Mouse (Mus musculus): ENCODE results near the gene Ttll11.

Ttll11 gene

GRCm38 (mm10) chr2:35965883-35966513 lies 13.7 kb downstream of the Ttll11 start:
- no peak for DNase-seq

GRCm38 (mm10) chr2:35963280-35963679 lies 16.4 kb downstream of the Ttll11 start:
- no peak for DNase-seq

- DNase-seq = no peak
Observed at GRCm38 (mm10) chr2:35961593-35962127, 18.1 kb downstream of the Ttll11 start.

GRCm38 (mm10) chr2:35957471-35958140 lies 22.1 kb downstream of the Ttll11 start:
- DNase-seq = no peak

- DNase-seq = no peak
Observed at GRCm38 (mm10) chr2:35955211-35955610, 24.5 kb downstream of the Ttll11 start.

GRCm38 (mm10) chr2:35952187-35952958 lies 27.3 kb downstream of the Ttll11 start:
- DNase-seq = no peak

- DNase-seq = no peak
Observed at GRCm38 (mm10) chr2:35944896-35945295, 34.8 kb downstream of the Ttll11 start.

GRCm38 (mm10) chr2:35942960-35943359 lies 36.8 kb downstream of the Ttll11 start:
- DNase-seq = no peak

GRCm38 (mm10) chr2:35935045-35935444 lies 44.7 kb downstream of the Ttll11 start:
- DNase-seq = no peak

- no peak for DNase-seq
Observed at GRCm38 (mm10) chr2:35933116-35933515, 46.6 kb downstream of the Ttll11 start.

GRCm38 (mm10) chr2:35931619-35932018 lies 48.1 kb downstream of the Ttll11 start:
- DNase-seq = peak; percentile 12 to 14

GRCm38 (mm10) chr2:35930498-35931149 lies 49.1 kb downstream of the Ttll11 start:
- DNase-seq = peak; percentile 59 to 70

- DNase-seq = no peak
Observed at GRCm38 (mm10) chr2:35928133-35928532, 51.6 kb downstream of the Ttll11 start.

- DNase-seq = no peak
Observed at GRCm38 (mm10) chr2:35924947-35925346, 54.8 kb downstream of the Ttll11 start.

- no peak for DNase-seq
Observed at GRCm38 (mm10) chr2:35922956-35923355, 56.8 kb downstream of the Ttll11 start.

- DNase-seq = no peak
Observed at GRCm38 (mm10) chr2:35912090-35912489, 67.6 kb downstream of the Ttll11 start.

GRCm38 (mm10) chr2:35911675-35912074 lies 68.0 kb downstream of the Ttll11 start:
- no peak for DNase-seq

- no peak for DNase-seq
Observed at GRCm38 (mm10) chr2:35910740-35911139, 69.0 kb downstream of the Ttll11 start.

- DNase-seq = no peak
Observed at GRCm38 (mm10) chr2:35909353-35909752, 70.4 kb downstream of the Ttll11 start.

- DNase-seq = no peak
Observed at GRCm38 (mm10) chr2:35907578-35907977, 72.1 kb downstream of the Ttll11 start.

GRCm38 (mm10) chr2:35906174-35906798 lies 73.4 kb downstream of the Ttll11 start:
- DNase-seq = peak; percentile 15 to 23

GRCm38 (mm10) chr2:35900845-35901244 lies 78.9 kb downstream of the Ttll11 start:
- no peak for DNase-seq
